Mouse (Mus musculus) ZHBTc4 (cell line): ENCODE measurements at regions not wholly inside any gene's neighbourhood (a gene's known extent, or its start where the extent isn't known, plus 50 kb on each side); places are given as distances from the start of the nearest gene placed in this dataset.

Experiments used
- DNase-seq: peaks from one replicate; pipeline ENCODE4 v3.0.0-alpha.2; 2011; ENCODE audit warnings: low read depth, low spot score

GRCm38 (mm10) chr10:126498726-126499125 lies 402.4 kb downstream of the Atp23 start:
- DNase-seq, result no peak

DNA sequence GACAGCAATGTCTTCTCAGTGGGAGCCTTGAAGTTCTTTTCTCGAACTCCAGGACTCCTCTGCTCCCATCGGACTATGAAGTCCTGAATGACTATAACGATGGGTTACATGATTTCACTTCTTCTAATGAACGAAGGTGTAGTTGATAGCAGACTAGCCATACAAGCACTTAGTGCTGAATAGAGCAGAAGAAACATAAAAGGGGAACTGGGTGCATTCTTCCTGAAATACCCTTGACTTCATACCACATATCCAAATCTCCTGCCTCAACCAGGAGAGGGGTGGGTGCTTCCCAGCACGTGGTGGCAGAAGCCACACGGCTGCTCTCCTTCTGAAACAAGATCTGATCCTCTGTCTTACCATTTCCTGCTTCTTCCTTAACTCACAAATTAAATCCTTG lies 407.4 kb downstream of the Atp23 start:
- DNase-seq, result no peak

GRCm38 (mm10) chr10:126492211-126492610 lies 408.9 kb downstream of the Atp23 start:
- no peak for DNase-seq

GRCm38 (mm10) chr10:126485129-126485528 lies 416.0 kb downstream of the Atp23 start:
- DNase-seq, result no peak

GRCm38 (mm10) chr10:126483479-126483878 lies 417.7 kb downstream of the Atp23 start:
- no peak for DNase-seq

- DNase-seq, result no peak
Measured at GRCm38 (mm10) chr10:126480382-126480781, 420.8 kb downstream of the Atp23 start.

DNA sequence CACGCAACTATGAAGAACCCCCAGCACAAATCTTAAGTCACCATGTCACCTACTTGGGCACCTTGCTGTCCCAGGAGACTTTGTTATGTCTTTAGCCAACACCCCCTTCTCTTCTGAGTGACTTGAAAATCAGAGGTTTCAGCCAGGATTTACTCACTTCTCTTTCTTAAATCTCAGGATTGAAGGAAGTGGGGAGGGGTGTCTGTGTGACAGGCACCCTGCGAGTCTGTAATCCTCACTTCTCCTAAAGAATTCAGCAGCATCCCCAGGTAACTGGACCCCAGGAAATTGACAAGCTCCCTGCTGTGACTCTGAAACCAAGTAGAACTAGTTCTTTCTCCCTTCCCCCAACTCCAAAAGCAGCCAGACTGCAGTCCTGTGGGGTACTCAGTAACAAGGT lies 421.4 kb downstream of the Atp23 start:
- no peak for DNase-seq

DNA sequence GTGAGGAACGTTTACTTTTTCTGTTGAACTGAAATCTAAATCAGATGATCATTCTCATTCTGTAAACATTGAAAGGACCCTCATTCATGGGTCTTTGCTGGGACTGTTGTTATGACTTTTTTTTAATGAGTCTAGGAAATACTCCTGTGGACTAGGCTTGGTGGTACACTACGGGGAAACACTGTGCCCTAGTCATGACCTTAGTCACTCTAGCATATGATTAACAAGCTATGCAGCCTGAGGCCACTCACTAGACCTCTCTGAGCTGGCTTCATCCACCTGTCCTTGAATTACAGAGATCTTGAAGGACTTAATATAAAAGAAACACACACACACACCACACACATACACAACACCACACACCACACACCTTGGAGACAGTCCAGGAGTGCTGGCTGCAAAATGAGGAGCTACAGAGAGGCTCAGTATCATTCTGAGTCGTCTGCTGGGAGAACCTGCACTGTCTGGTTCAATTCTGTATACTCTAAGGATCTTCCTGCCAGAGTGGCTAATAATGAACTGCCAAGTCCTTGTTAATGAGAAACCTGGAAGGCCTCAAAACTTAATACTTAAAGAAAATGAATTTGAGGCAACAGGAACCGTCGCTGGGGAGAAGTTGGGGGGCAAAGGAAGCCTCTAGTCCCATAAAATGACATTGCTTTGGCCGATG lies 428.0 kb downstream of the Atp23 start:
- no peak for DNase-seq

DNA sequence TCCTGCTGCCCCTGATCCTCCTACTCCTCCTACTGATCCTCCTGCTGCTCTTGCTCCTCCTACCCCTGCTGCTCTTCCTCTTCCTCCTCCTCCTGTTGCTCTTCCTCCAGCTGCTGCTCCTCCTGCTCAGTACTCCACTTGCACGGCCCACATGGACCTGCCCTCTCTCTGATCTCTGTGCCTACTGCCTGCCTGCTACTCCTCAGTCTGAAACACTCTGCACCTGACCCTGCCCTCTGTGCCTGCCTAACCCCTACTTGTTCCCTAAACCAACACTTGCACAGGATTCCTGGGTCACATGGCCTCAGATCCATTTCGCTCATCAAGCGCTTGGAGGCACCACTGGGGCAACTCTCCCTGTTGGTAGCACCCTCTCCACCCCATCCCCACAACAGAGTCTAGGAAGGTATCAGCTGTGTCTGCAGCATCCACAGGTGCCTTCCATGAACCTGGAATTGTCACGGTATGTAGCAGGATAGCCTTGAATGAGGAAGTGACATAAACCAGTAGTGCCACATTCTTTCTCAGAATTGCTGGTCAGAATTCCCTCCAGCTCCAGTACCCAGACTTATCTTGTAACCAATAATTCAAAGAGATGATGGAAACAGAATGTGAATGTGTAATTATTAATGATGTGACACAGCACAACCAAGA lies 430.2 kb downstream of the Atp23 start:
- DNase-seq, result no peak

DNA sequence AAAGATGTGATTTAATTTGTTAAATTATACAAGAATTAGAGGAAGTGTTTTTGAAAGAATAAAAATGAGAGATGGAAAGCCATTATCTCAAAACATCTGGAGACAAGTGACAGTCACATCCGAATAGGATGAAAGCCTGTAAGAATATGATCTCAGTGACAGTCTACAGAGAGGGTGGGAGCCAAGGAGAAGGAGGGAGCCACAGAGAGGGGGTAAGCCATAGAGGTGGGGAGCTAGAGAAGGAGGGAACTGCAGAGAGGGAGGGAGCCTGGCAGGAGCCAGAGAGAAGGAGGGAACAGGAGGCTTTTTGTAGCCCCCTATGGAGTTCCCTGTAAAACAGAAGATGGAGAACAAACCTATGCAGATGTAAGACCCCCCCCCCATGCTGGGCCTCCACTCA lies 438.4 kb downstream of the Atp23 start:
- no peak for DNase-seq

GRCm38 (mm10) chr10:126458523-126458922 lies 442.6 kb downstream of the Atp23 start:
- DNase-seq, result no peak

DNA sequence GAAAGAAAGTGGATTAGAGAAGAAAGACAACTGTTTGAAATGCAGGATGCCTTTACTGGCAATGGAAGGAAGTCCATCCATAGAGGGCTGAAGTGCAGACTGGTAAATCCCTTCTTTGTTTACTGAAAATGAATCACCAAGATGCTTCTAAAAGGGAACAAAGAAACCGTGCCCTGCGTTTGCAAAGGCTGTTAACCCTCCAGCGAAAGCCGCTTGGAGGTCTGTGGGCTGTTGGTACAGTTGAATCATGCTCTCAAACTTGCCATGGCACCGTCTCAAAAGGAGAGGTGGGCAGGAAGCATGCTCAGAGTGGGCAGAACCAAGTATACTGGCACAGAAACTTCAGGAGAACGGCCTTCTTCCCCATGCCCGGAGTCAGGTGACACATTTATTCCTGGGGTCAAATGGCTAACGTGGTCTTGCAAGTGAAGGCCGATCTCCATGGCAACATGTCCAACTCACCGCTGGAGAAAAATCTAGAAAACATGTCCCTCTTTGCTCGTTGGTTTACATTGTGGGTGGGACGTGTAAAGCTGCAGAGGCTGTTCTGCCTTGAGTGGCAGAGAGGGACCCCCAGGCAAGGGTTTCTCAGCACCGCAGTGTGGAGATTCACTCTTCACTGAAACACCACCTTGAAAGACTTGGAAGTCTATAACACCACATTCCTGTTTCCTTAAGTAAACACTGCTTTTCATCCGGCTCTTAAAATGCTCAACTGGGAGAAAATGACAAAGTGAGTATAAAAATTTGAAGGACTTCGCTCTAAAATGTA lies 448.2 kb downstream of the Atp23 start:
- DNase-seq, result no peak

DNA sequence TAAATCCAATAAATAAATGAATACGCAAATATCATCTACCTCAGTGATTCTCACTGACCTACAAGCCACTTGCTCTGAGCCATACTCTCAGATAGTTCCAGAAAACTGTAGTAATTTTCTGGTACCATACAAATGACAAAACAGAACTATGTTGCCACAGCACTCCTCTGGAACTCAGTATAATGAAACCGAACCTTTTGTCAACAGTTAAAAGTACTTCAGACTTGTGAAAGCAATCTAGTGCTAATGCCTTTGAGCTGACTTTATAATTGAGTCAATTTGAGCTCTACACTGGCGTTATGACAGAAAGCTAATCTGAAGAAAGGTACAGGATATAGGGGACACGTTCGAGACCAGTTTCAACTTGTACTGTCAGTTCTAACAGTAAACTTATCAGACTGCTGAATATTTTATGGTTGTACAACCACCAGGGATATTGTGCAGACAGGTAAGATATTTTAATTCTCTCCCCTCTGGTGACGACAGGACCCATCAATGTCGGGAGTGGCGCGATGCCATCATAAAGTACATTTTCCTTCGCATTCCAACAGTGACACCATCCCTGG lies 449.0 kb downstream of the Atp23 start:
- no peak for DNase-seq

DNA sequence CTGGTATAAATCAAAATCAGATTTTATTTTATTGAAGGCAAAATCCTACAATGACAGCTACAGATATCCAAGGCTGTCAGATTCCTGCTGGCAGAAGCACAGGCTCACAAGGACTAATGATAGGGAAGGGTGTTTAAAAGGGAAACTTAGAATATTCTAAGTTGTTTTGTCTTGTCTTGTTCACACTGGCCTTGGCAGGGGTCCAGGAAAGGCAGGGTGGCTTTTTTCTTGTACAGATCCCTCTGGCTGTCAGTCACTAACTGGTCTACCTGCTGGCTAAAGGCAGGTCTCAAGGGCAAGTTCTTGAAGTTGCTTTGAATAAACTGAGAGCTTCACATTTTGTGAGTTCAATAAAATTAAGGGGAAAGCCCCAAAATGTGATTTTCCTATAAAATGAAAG lies 465.3 kb downstream of the Lrig3 start:
- DNase-seq, result peak; percentile 12

DNA sequence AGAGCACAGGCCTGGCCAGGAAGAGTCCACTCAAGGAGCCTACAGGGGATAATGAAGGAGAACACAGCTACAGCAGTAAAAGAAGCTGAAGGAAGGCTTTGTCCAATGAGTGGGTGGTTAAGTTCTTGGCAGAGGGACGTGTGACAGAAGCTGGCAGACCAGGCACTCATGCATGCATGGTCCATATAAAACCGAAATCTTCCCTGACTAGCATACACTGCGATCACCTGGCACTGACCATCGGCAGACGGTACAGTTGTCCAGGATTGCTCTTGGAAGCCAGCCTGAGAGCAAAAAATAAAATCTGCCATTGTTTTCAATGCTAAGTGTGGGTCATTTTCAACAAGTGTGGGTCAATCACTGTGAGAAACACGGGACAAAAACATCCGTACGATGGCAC lies 464.4 kb downstream of the Lrig3 start:
- DNase-seq, result no peak

GRCm38 (mm10) chr10:126429502-126429901 lies 463.5 kb downstream of the Lrig3 start:
- DNase-seq, result no peak

- DNase-seq, result no peak
Measured at GRCm38 (mm10) chr10:126422066-126422465, 456.1 kb downstream of the Lrig3 start.

- DNase-seq, result no peak
Measured at GRCm38 (mm10) chr10:126413786-126414185, 447.8 kb downstream of the Lrig3 start.

DNA sequence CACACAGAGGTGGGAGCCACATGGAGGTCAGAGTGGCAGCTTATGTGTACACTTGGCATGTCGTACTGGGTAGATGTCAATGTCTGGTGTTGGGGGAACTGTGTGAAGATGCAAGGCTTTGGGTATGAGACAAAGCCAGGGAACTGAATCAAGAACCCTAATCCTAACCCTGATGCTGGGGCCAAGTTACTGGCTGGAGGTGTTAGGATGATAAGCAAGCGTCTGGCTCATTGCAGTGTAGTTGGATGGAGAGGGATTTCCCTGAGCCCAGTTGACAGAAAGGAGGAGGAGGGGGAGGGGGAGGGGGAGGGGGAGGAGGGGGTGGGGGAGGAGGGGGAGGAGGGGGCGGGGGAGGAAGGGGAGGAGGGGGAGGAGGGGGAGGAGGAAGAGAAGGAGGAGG lies 426.3 kb downstream of the Lrig3 start:
- peak; percentile 16 for DNase-seq

- DNase-seq, result no peak
Measured at GRCm38 (mm10) chr10:126391770-126392169, 425.8 kb downstream of the Lrig3 start.

GRCm38 (mm10) chr10:126386430-126386829 lies 420.5 kb downstream of the Lrig3 start:
- DNase-seq, result peak; percentile 60

- no peak for DNase-seq
Measured at GRCm38 (mm10) chr10:126385644-126386043, 419.7 kb downstream of the Lrig3 start.
